Mouse (Mus musculus): ENCODE measurements around the gene Pgghg.

GRCm38 (mm10) chr7:140903212-140903611 lies 38.0 kb upstream of the Pgghg start:
- TF ChIP-seq ZC3H11A (IDR thresholded peaks at IDR 0.05; ENCODE audit: low read depth, low read length) (peak; percentile 82), CTCF (conservative IDR thresholded peaks at IDR 0.05 in 1 of 2, IDR thresholded peaks at IDR 0.05 in 1 of 2; ENCODE audit: low read depth in 2 of 2, low read length in 2 of 2) (peak; percentile 89 to 95), POLR2A (IDR thresholded peaks at IDR 0.05; ENCODE audit: low read depth, low read length) (no peak), GABPA (IDR thresholded peaks at IDR 0.05; ENCODE audit: insufficient replicate concordance, low read depth, low read length) (no peak), JUND (conservative IDR thresholded peaks at IDR 0.05; ENCODE audit: low read depth, low read length) (no peak), MYC (IDR thresholded peaks at IDR 0.05; ENCODE audit: low read depth, low read length) (peak; percentile 86; the same call in 1 of the 2 replicates)
